Mouse (Mus musculus) gastrocnemius, adult 8-10 months (tissue): ENCODE measurements around the gene Psmd11. TPM values are rescaled to one million over a fixed set of nuclear protein-coding genes. Genes with fewer than 3 reads are reported as not detected.
"Not testable (repeated sequence)": the region's sequence is repeated elsewhere in the genome, so short reads cannot be mapped to it uniquely, and the experiment has no call there.

Source experiments
- DNase-seq, 2 experiments: peaks; one replicate each; pipeline ENCODE4 v3.0.0; 2022; ENCODE audit warnings: low spot score in 2 of 2
- total RNA-seq, 4 experiments: library from RNA; stranded (reverse); gene quantifications; 2 replicates each; pipeline ENCODE4 v1.2.4; 2022

The Psmd11 gene
- total RNA-seq: 100 to 1,000 TPM; 141 to 162 (median 148) TPM

- peak; percentile 91 to 95 for DNase-seq
These were observed at the start of gene Psmd11 for GRCm38 (mm10) chr11:80428381-80429008. Psmd11 (plus strand) TSS chr11:80428615.

- DNase-seq: not testable (repeated sequence)
These were observed 49.2 kb upstream of the Psmd11 start for GRCm38 (mm10) chr11:80379184-80379583.

- no peak for DNase-seq
These were observed 45.8 kb upstream of the Psmd11 start for GRCm38 (mm10) chr11:80382626-80383018.

GRCm38 (mm10) chr11:80383019-80383625 lies 45.3 kb upstream of the Psmd11 start, which contains the start of gene Zfp207:
Zfp207 (plus strand) TSS chr11:80383279.
- peak; percentile 94 to 95 for DNase-seq

- no peak for DNase-seq
These were observed 44.8 kb upstream of the Psmd11 start for GRCm38 (mm10) chr11:80383626-80384046.

GRCm38 (mm10) chr11:80384461-80384860 lies 44.0 kb upstream of the Psmd11 start:
- DNase-seq: no peak

- DNase-seq: no peak
These were observed 43.4 kb upstream of the Psmd11 start for GRCm38 (mm10) chr11:80385055-80385454.

- DNase-seq: no peak
These were observed 41.6 kb upstream of the Psmd11 start for GRCm38 (mm10) chr11:80386790-80387189.

- no peak for DNase-seq
These were observed 38.5 kb upstream of the Psmd11 start for GRCm38 (mm10) chr11:80389885-80390284.

GRCm38 (mm10) chr11:80391407-80392120 lies 36.9 kb upstream of the Psmd11 start:
- DNase-seq: no peak

- no peak for DNase-seq
These were observed 32.5 kb upstream of the Psmd11 start for GRCm38 (mm10) chr11:80395930-80396329.

- no peak for DNase-seq
These were observed 31.8 kb upstream of the Psmd11 start for GRCm38 (mm10) chr11:80396617-80397016.

GRCm38 (mm10) chr11:80407878-80408277 lies 20.5 kb upstream of the Psmd11 start:
- not testable (repeated sequence) for DNase-seq

GRCm38 (mm10) chr11:80410377-80410776 lies 18.0 kb upstream of the Psmd11 start:
- no peak for DNase-seq

- DNase-seq: no peak
These were observed 11.3 kb upstream of the Psmd11 start for GRCm38 (mm10) chr11:80417085-80417484.

- DNase-seq: no peak
These were observed 8.7 kb upstream of the Psmd11 start for GRCm38 (mm10) chr11:80419743-80420142.

- no peak for DNase-seq
These were observed 8.0 kb upstream of the Psmd11 start for GRCm38 (mm10) chr11:80420202-80420984.

- no peak for DNase-seq
These were observed 6.9 kb upstream of the Psmd11 start for GRCm38 (mm10) chr11:80421421-80422047.

- DNase-seq: no peak
These were observed 3.7 kb upstream of the Psmd11 start for GRCm38 (mm10) chr11:80424691-80425090.

- DNase-seq: no peak
These were observed 3.1 kb upstream of the Psmd11 start for GRCm38 (mm10) chr11:80425247-80425778.
